Mouse (Mus musculus): Measurements from ENCODE around the gene Pou3f1.

- TF ChIP-seq CTCF (IDR thresholded peaks at IDR 0.05; ENCODE audit: borderline replicate concordance, insufficient read depth, low read length), result no peak
- no peak for TF ChIP-seq POLR2A (IDR thresholded peaks at IDR 0.05; ENCODE audit: low read depth, low read length)
Measured at GRCm38 (mm10) chr4:124675958-124676357, 19.4 kb downstream of the Pou3f1 start.
